Comparison of ENCODE assay signal across 36 mouse cellular contexts in genomic region chr5:143147481-143147880, GRCm38 (mm10). TPM values are rescaled to one million over a fixed set of nuclear protein-coding genes. Genes with fewer than 3 reads are reported as not detected.
"Had no signal": no experiment of that assay in that cellular context is flagged by ENCODE, and none has a peak within 500 bp of the region (broad histone marks: within the 10 kb centered on the region; RNA-seq: fewer than 3 reads in every experiment).

Gene Olfr718-ps1, minus strand, starts transcription at chr5:143147581.

- H3K9me3 ChIP-seq: embryonic facial prominence, embryonic 15.5 days; forebrain, embryonic 15.5 days; heart, embryonic 10.5 days had no signal

- ATAC-seq: forebrain, embryonic 13.5 days; forebrain, embryonic 14.5 days; forebrain, embryonic 15.5 days; forebrain, embryonic 16.5 days; forebrain, postnatal 0 days had no signal

- DNase-seq: cerebellum, adult 2 months; cerebellum, adult 8-10 months; cerebellum, adult 9-10 months; cerebellum, adult 9-11 months; cerebellum, postnatal 10 days; cerebellum, postnatal 14 days; cerebellum, postnatal 25 days; cerebellum, postnatal 36 days; embryo, embryonic 11 days; forebrain, postnatal 0 days; gastrocnemius, postnatal 10 days; gastrocnemius, postnatal 14 days; gastrocnemius, postnatal 25 days; gastrocnemius, postnatal 36 days; heart, adult 18-20 months; heart, adult 2 months had no signal

- H3K27ac ChIP-seq: embryonic facial prominence, embryonic 10.5 days; embryonic facial prominence, embryonic 12.5 days; embryonic facial prominence, embryonic 13.5 days; embryonic facial prominence, embryonic 15.5 days; forebrain, embryonic 10.5 days; forebrain, embryonic 12.5 days; forebrain, embryonic 13.5 days; forebrain, embryonic 15.5 days; heart, adult 2 months; heart, embryonic 10.5 days had no signal

- H3K4me3 ChIP-seq: embryonic facial prominence, embryonic 10.5 days; embryonic facial prominence, embryonic 12.5 days; embryonic facial prominence, embryonic 13.5 days; embryonic facial prominence, embryonic 15.5 days; erythroblast, embryonic 14.5 days; forebrain, embryonic 10.5 days; forebrain, embryonic 12.5 days; forebrain, embryonic 13.5 days; forebrain, embryonic 15.5 days; heart, adult 2 months; heart, embryonic 10.5 days had no signal

- H3K4me2 ChIP-seq: embryonic facial prominence, embryonic 12.5 days; embryonic facial prominence, embryonic 13.5 days; embryonic facial prominence, embryonic 15.5 days; forebrain, embryonic 12.5 days; forebrain, embryonic 13.5 days; forebrain, embryonic 15.5 days had no signal

- H3K4me1 ChIP-seq: embryonic facial prominence, embryonic 12.5 days; embryonic facial prominence, embryonic 13.5 days; embryonic facial prominence, embryonic 15.5 days; forebrain, embryonic 10.5 days; forebrain, embryonic 12.5 days; forebrain, embryonic 13.5 days; forebrain, embryonic 15.5 days; heart, embryonic 10.5 days had no signal

- H3K36me3 ChIP-seq: embryonic facial prominence, embryonic 10.5 days; embryonic facial prominence, embryonic 12.5 days; embryonic facial prominence, embryonic 13.5 days; embryonic facial prominence, embryonic 15.5 days; forebrain, embryonic 10.5 days; forebrain, embryonic 12.5 days; forebrain, embryonic 15.5 days; heart, embryonic 10.5 days had no signal

- H3K27me3 ChIP-seq: embryonic facial prominence, embryonic 12.5 days; embryonic facial prominence, embryonic 13.5 days; embryonic facial prominence, embryonic 15.5 days; forebrain, embryonic 12.5 days; forebrain, embryonic 13.5 days; forebrain, embryonic 15.5 days had no signal

- H3K9ac ChIP-seq: embryonic facial prominence, embryonic 12.5 days; embryonic facial prominence, embryonic 13.5 days; embryonic facial prominence, embryonic 15.5 days; forebrain, embryonic 12.5 days; forebrain, embryonic 13.5 days; forebrain, embryonic 15.5 days; forebrain, postnatal 0 days had no signal

RNA-seq across cellular contexts. Expression of gene Olfr718-ps1, which starts in this region (rescaled TPM):
- total RNA-seq: forebrain, postnatal 0 days; gastrocnemius, adult 18-20 months; gastrocnemius, postnatal 10 days; gastrocnemius, postnatal 14 days; gastrocnemius, postnatal 36 days; granulocyte monocyte progenitor cell, adult 5-6 weeks; heart, adult 18-20 months; heart, adult 2 months; heart, adult 8-10 months had no signal
- polyA plus RNA-seq: cerebellum, adult 2 months; cortical plate, adult 2 months; embryonic facial prominence, embryonic 10.5 days; embryonic facial prominence, embryonic 11.5 days; embryonic facial prominence, embryonic 14.5 days; erythroblast, embryonic 14.5 days; forebrain, embryonic 10.5 days; forebrain, embryonic 12.5 days; forebrain, embryonic 13.5 days; forebrain, embryonic 14.5 days; forebrain, embryonic 15.5 days; forebrain, embryonic 16.5 days; forebrain, postnatal 0 days; frontal cortex, adult 2 months; gonadal fat pad, adult 2 months; heart, adult 2 months had no signal
